Mouse (Mus musculus): ENCODE measurements at regions not wholly inside any gene's neighbourhood (a gene's known extent, or its start where the extent isn't known, plus 50 kb on each side); places are given as distances from the start of the nearest gene placed in this dataset.

- DNase-seq (ENCODE audit: low read depth, low spot score): no peak
Measured at GRCm38 (mm10) chr10:111741301-111741945, 231.0 kb upstream of the Krr1 start.

- no peak for DNase-seq (ENCODE audit: low read depth, low spot score)
Measured at GRCm38 (mm10) chr10:111743291-111743690, 229.2 kb upstream of the Krr1 start.

GRCm38 (mm10) chr10:111745116-111745515 lies 227.3 kb upstream of the Krr1 start:
- DNase-seq (ENCODE audit: low read depth, low spot score): no peak

- no peak for DNase-seq (ENCODE audit: low read depth, low spot score)
Measured at GRCm38 (mm10) chr10:111746067-111746878, 226.2 kb upstream of the Krr1 start.

GRCm38 (mm10) chr10:111746879-111747477 lies 225.5 kb upstream of the Krr1 start:
- no peak for DNase-seq (ENCODE audit: low read depth, low spot score)

- DNase-seq (ENCODE audit: low read depth, low spot score): no peak
Measured at GRCm38 (mm10) chr10:111748482-111748881, 224.0 kb upstream of the Krr1 start.

- no peak for DNase-seq (ENCODE audit: low read depth, low spot score)
Measured at GRCm38 (mm10) chr10:111753646-111754045, 218.8 kb upstream of the Krr1 start.

- no peak for DNase-seq (ENCODE audit: low read depth, low spot score)
Measured at GRCm38 (mm10) chr10:111755964-111756363, 216.5 kb upstream of the Krr1 start.

GRCm38 (mm10) chr10:111756528-111756927 lies 215.9 kb upstream of the Krr1 start:
- DNase-seq (ENCODE audit: low read depth, low spot score): no peak

- DNase-seq (ENCODE audit: low read depth, low spot score): no peak
Measured at GRCm38 (mm10) chr10:111757689-111758088, 214.8 kb upstream of the Krr1 start.

GRCm38 (mm10) chr10:111759505-111759904 lies 213.0 kb upstream of the Krr1 start:
- no peak for DNase-seq (ENCODE audit: low read depth, low spot score)

GRCm38 (mm10) chr10:111762751-111763528 lies 209.5 kb upstream of the Krr1 start:
- no peak for DNase-seq (ENCODE audit: low read depth, low spot score)

- DNase-seq (ENCODE audit: low read depth, low spot score): no peak
Measured at GRCm38 (mm10) chr10:111767011-111767720, 205.3 kb upstream of the Krr1 start.

- no peak for DNase-seq (ENCODE audit: low read depth, low spot score)
Measured at GRCm38 (mm10) chr10:111767813-111768455, 204.5 kb upstream of the Krr1 start.

GRCm38 (mm10) chr10:111769486-111770002 lies 202.9 kb upstream of the Krr1 start:
- DNase-seq (ENCODE audit: low read depth, low spot score): no peak

GRCm38 (mm10) chr10:111770027-111770426 lies 202.4 kb upstream of the Krr1 start:
- no peak for DNase-seq (ENCODE audit: low read depth, low spot score)

- DNase-seq (ENCODE audit: low read depth, low spot score): no peak
Measured at GRCm38 (mm10) chr10:111771010-111771409, 201.5 kb upstream of the Krr1 start.

GRCm38 (mm10) chr10:111777559-111777958 lies 194.9 kb upstream of the Krr1 start:
- no peak for DNase-seq (ENCODE audit: low read depth, low spot score)

GRCm38 (mm10) chr10:111778111-111778510 lies 194.4 kb upstream of the Krr1 start:
- DNase-seq (ENCODE audit: low read depth, low spot score): no peak

- DNase-seq (ENCODE audit: low read depth, low spot score): no peak
Measured at GRCm38 (mm10) chr10:111779956-111780355, 192.5 kb upstream of the Krr1 start.
